In genomic region chr4:149542927-149543553, GRCm38 (mm10) we compare ENCODE assay signal across 8 mouse cellular contexts. TPM values are rescaled to one million over a fixed set of nuclear protein-coding genes. Genes with fewer than 3 reads are reported as not detected.
DNase-seq lines count a peak whose midpoint lies in the region; ATAC-seq and TF ChIP-seq lines count a peak whose summit lies in the region.

No protein-coding gene starts in this region.

- TF ChIP-seq EP300 in heart, postnatal 0 days (IDR thresholded peaks at IDR 0.05; ENCODE audit: low read depth), result no peak

- WGBS in embryonic facial prominence, embryonic 11.5 days, result 53% methylated on average over 10 of the region's 10 CpGs
- 42% methylated on average over 10 of the region's 10 CpGs for WGBS in heart, postnatal 0 days
- WGBS in lung, embryonic 16.5 days, result 43% methylated on average over 10 of the region's 10 CpGs

- H3K27me3 ChIP-seq in embryonic facial prominence, embryonic 11.5 days (ENCODE audit: control insufficient read depth, insufficient read depth, low read length), result no peaks in the 10 kb centered on the region
- no peaks in the 10 kb centered on the region for H3K27me3 ChIP-seq in heart, postnatal 0 days (ENCODE audit: control insufficient read depth, insufficient read depth, low read length)
- H3K27me3 ChIP-seq in lung, embryonic 16.5 days (ENCODE audit: control insufficient read depth, insufficient read depth, low read depth, low read length), result no peaks in the 10 kb centered on the region

- no peaks in the 10 kb centered on the region for H3K9me3 ChIP-seq in embryonic facial prominence, embryonic 11.5 days (replicated peaks; ENCODE audit: control insufficient read depth, low read length)
- no peaks in the 10 kb centered on the region for H3K9me3 ChIP-seq in heart, postnatal 0 days (replicated peaks; ENCODE audit: control insufficient read depth, low read length)
- no peaks in the 10 kb centered on the region for H3K9me3 ChIP-seq in lung, embryonic 16.5 days (ENCODE audit: control insufficient read depth, low read length)

- H3K4me1 ChIP-seq in embryonic facial prominence, embryonic 11.5 days (ENCODE audit: control insufficient read depth, insufficient read depth, low read length), result no peaks in the 10 kb centered on the region
- H3K4me1 ChIP-seq in heart, postnatal 0 days (ENCODE audit: control insufficient read depth, insufficient read depth), result peaks cover 8% of the 10 kb centered on the region; the same call in 1 of the 2 replicates
- peaks cover 2% of the 10 kb centered on the region; the same call in 1 of the 2 replicates for H3K4me1 ChIP-seq in lung, embryonic 16.5 days (replicated peaks; ENCODE audit: control insufficient read depth, insufficient read depth, low read length)

- no peak overlapping the region for H3K4me3 ChIP-seq in embryonic facial prominence, embryonic 11.5 days (ENCODE audit: low read depth, low read length)
- H3K4me3 ChIP-seq in heart, postnatal 0 days (ENCODE audit: low read depth, low read length), result no peak overlapping the region
- no peak overlapping the region for H3K4me3 ChIP-seq in lung, embryonic 16.5 days (ENCODE audit: low read length)

- no peaks in the 10 kb centered on the region; the same call in 1 of the 2 replicates for H3K36me3 ChIP-seq in embryonic facial prominence, embryonic 11.5 days (replicated peaks; ENCODE audit: control insufficient read depth, insufficient read depth, low read depth, low read length)
- H3K36me3 ChIP-seq in heart, postnatal 0 days (replicated peaks; ENCODE audit: control insufficient read depth, insufficient read depth, low read length), result peaks cover 25% of the 10 kb centered on the region
- H3K36me3 ChIP-seq in lung, embryonic 16.5 days (ENCODE audit: control insufficient read depth, insufficient read depth, low read length), result 0 out of 2 replicates have a peak, but pooled peaks cover 10% of the 10 kb centered on the region

- H3K4me2 ChIP-seq in embryonic facial prominence, embryonic 11.5 days (ENCODE audit: low read depth, low read length), result no peak overlapping the region
- no peak overlapping the region for H3K4me2 ChIP-seq in heart, postnatal 0 days (ENCODE audit: low read depth, low read length)
- H3K4me2 ChIP-seq in lung, embryonic 16.5 days (ENCODE audit: low read depth, low read length), result no peak overlapping the region

- H3K27ac ChIP-seq in embryonic facial prominence, embryonic 11.5 days (replicated peaks; ENCODE audit: low read depth, low read length), result no peak overlapping the region
- H3K27ac ChIP-seq in heart, postnatal 0 days (ENCODE audit: low read depth), result no peak overlapping the region
- no peak overlapping the region for H3K27ac ChIP-seq in lung, embryonic 16.5 days (ENCODE audit: low read length)

- peak; percentile 84 to 89 for DNase-seq in CD8-positive naive resting alpha-beta T cell, adult 2 months (ENCODE audit: low read depth in 2 of 2, low spot score in 2 of 2)
- peak; percentile 90 for DNase-seq in adrenal gland, postnatal 14 days
- peak; percentile 92 for DNase-seq in embryonic facial prominence, embryonic 11.5 days (ENCODE audit: low spot score)
- DNase-seq in heart, postnatal 0 days (ENCODE audit: low spot score), result peak; percentile 75
- DNase-seq in kidney, postnatal 4 days, result peak; percentile 90 to 91
- DNase-seq in ovary, postnatal 36 days (ENCODE audit: low spot score), result peak; percentile 64
- DNase-seq in thymus, postnatal 25 days, result peak; percentile 83

- no peak; the same call in 1 of the 2 replicates for ATAC-seq in embryonic facial prominence, embryonic 11.5 days (replicated peaks; ENCODE audit: insufficient number of reproducible peaks, low FRiP score, low TSS enrichment, low read depth)
- ATAC-seq in heart, postnatal 0 days (ENCODE audit: insufficient read depth, low read depth), result no peak
- peak; percentile 32 for ATAC-seq in lung, embryonic 16.5 days (ENCODE audit: low read depth)

- no peak overlapping the region for H3K9ac ChIP-seq in embryonic facial prominence, embryonic 11.5 days (replicated peaks; ENCODE audit: low read length)
- no peak overlapping the region for H3K9ac ChIP-seq in heart, postnatal 0 days (replicated peaks; ENCODE audit: low read depth, low read length)
- no peak overlapping the region for H3K9ac ChIP-seq in lung, embryonic 16.5 days (ENCODE audit: low read length)

- TF ChIP-seq CTCF in heart, postnatal 0 days (IDR thresholded peaks at IDR 0.05; ENCODE audit: low read depth), result peak; percentile 99

RNA-seq across cellular contexts. Expression of gene Ctnnbip1, which starts 25.0 kb away (rescaled TPM):
- 31.8 and 34.5 TPM in 2 replicates for total RNA-seq in adrenal gland, postnatal 14 days (2021)
- 68.8 and 70.4 TPM in 2 replicates for polyA plus RNA-seq in embryonic facial prominence, embryonic 11.5 days (2014; fragmentation: Nextera tagmentation; extraction: Ambion mirVana)
- total RNA-seq in heart, postnatal 0 days (2014; rRNA removed; ENCODE audit: low replicate concordance), result 31.8 and 35.9 TPM in 2 replicates
- polyA plus RNA-seq in heart, postnatal 0 days (2015; fragmentation: Nextera tagmentation; extraction: Ambion mirVana), result 46.3 and 53.6 TPM in 2 replicates
- 57.5 and 59.7 TPM in 2 replicates for polyA plus RNA-seq in lung, embryonic 16.5 days (2015; fragmentation: Nextera tagmentation; extraction: Ambion mirVana)

RNA-seq across cellular contexts. Expression of gene Clstn1, which starts 43.2 kb away (rescaled TPM):
- 69.1 and 76.7 TPM in 2 replicates for total RNA-seq in adrenal gland, postnatal 14 days (2021)
- 27.3 and 28.0 TPM in 2 replicates for polyA plus RNA-seq in embryonic facial prominence, embryonic 11.5 days (2014; fragmentation: Nextera tagmentation; extraction: Ambion mirVana)
- 32.1 and 37.9 TPM in 2 replicates for total RNA-seq in heart, postnatal 0 days (2014; rRNA removed; ENCODE audit: low replicate concordance)
- polyA plus RNA-seq in heart, postnatal 0 days (2015; fragmentation: Nextera tagmentation; extraction: Ambion mirVana), result 12.6 and 14.3 TPM in 2 replicates
- polyA plus RNA-seq in lung, embryonic 16.5 days (2015; fragmentation: Nextera tagmentation; extraction: Ambion mirVana), result 13.6 and 15.3 TPM in 2 replicates

RNA-seq across cellular contexts. Expression of gene Lzic, which starts 58.0 kb away (rescaled TPM):
- 32.5 and 35.6 TPM in 2 replicates for total RNA-seq in adrenal gland, postnatal 14 days (2021)
- 58.5 and 61.2 TPM in 2 replicates for polyA plus RNA-seq in embryonic facial prominence, embryonic 11.5 days (2014; fragmentation: Nextera tagmentation; extraction: Ambion mirVana)
- 33.7 and 34.8 TPM in 2 replicates for total RNA-seq in heart, postnatal 0 days (2014; rRNA removed; ENCODE audit: low replicate concordance)
- 27.2 and 28.4 TPM in 2 replicates for polyA plus RNA-seq in heart, postnatal 0 days (2015; fragmentation: Nextera tagmentation; extraction: Ambion mirVana)
- polyA plus RNA-seq in lung, embryonic 16.5 days (2015; fragmentation: Nextera tagmentation; extraction: Ambion mirVana), result 35.2 and 40.7 TPM in 2 replicates

RNA-seq across cellular contexts. Expression of gene Nmnat1, which starts 58.0 kb away (rescaled TPM):
- 16.1 and 17.9 TPM in 2 replicates for total RNA-seq in adrenal gland, postnatal 14 days (2021)
- polyA plus RNA-seq in embryonic facial prominence, embryonic 11.5 days (2014; fragmentation: Nextera tagmentation; extraction: Ambion mirVana), result 12.2 and 12.3 TPM in 2 replicates
- 15.3 and 15.9 TPM in 2 replicates for total RNA-seq in heart, postnatal 0 days (2014; rRNA removed; ENCODE audit: low replicate concordance)
- polyA plus RNA-seq in heart, postnatal 0 days (2015; fragmentation: Nextera tagmentation; extraction: Ambion mirVana), result 14.4 and 16.8 TPM in 2 replicates
- 10.3 and 11.9 TPM in 2 replicates for polyA plus RNA-seq in lung, embryonic 16.5 days (2015; fragmentation: Nextera tagmentation; extraction: Ambion mirVana)
